Mouse (Mus musculus): ENCODE data around the gene Map4k5.

- TF ChIP-seq GABPA (IDR thresholded peaks at IDR 0.05; ENCODE audit: low read depth, low read length) (no peak), HCFC1 (IDR thresholded peaks at IDR 0.05; ENCODE audit: low read depth, low read length) (no peak), POLR2A (IDR thresholded peaks at IDR 0.05; ENCODE audit: control insufficient read depth in 1 of 2, insufficient read depth in 1 of 2, low read depth in 1 of 2, low read length in 2 of 2, poor library complexity in 1 of 2) (no peak), KAT2A (conservative IDR thresholded peaks at IDR 0.05; ENCODE audit: low read depth, low read length) (no peak), MXI1 (IDR thresholded peaks at IDR 0.05; ENCODE audit: low read depth, low read length) (no peak), EP300 (IDR thresholded peaks at IDR 0.05; ENCODE audit: low read depth in 1 of 2, low read length in 2 of 2) (no peak), ELF1 (IDR thresholded peaks at IDR 0.05; ENCODE audit: low read depth, low read length) (no peak), ZMIZ1 (IDR thresholded peaks at IDR 0.05; ENCODE audit: low read depth, low read length) (no peak), GATA1 (IDR thresholded peaks at IDR 0.05; ENCODE audit: low read depth, low read length) (no peak)
Measured at GRCm38 (mm10) chr12:69855641-69856300, 37.2 kb downstream of the Map4k5 start.
